Mouse (Mus musculus): ENCODE measurements around the gene Sccpdh.

- TF ChIP-seq GATA1 (IDR thresholded peaks at IDR 0.05; ENCODE audit: borderline replicate concordance, low read length) (no peak), FLI1 (IDR thresholded peaks at IDR 0.05; ENCODE audit: low read length) (no peak)
These were observed 47.8 kb downstream of the Sccpdh start for GRCm38 (mm10) chr1:179715786-179716185.
